Mouse (Mus musculus) adrenal gland, postnatal 25 days (tissue): ENCODE measurements around the gene Map3k5. TPM values are rescaled to one million over a fixed set of nuclear protein-coding genes. Genes with fewer than 3 reads are reported as not detected.

Source experiments
- DNase-seq: peaks from one replicate; pipeline ENCODE4 v3.0.0; 2021; ENCODE audit warnings: mixed read lengths
- total RNA-seq: library from RNA; stranded (reverse); gene quantifications from 2 replicates; pipeline ENCODE4 v1.2.3, GENCODE M21; 2021

Map3k5 gene
- total RNA-seq, 1 experiment from 2014 or later = 22.9 TPM

GRCm38 (mm10) chr10:20056859-20057644, 122.8 kb downstream of the Map3k5 start:
- DNase-seq = no peak

- DNase-seq = no peak
Measured at GRCm38 (mm10) chr10:20058031-20058430, 123.8 kb downstream of the Map3k5 start.

- no peak for DNase-seq
Measured at GRCm38 (mm10) chr10:20058841-20059240, 124.6 kb downstream of the Map3k5 start.

- no peak for DNase-seq
Measured at GRCm38 (mm10) chr10:20060320-20060970, 126.2 kb downstream of the Map3k5 start.

- DNase-seq = peak; percentile 35
Measured at GRCm38 (mm10) chr10:20064556-20065207, 130.4 kb downstream of the Map3k5 start.

GRCm38 (mm10) chr10:20066069-20066665, 131.9 kb downstream of the Map3k5 start:
- no peak for DNase-seq

- DNase-seq = no peak
Measured at GRCm38 (mm10) chr10:20069771-20070460, 135.6 kb downstream of the Map3k5 start.

GRCm38 (mm10) chr10:20070576-20071109, 136.4 kb downstream of the Map3k5 start:
- DNase-seq = no peak

- DNase-seq = no peak
Measured at GRCm38 (mm10) chr10:20071716-20072115, 137.4 kb downstream of the Map3k5 start.

GRCm38 (mm10) chr10:20073236-20073893, 139.1 kb downstream of the Map3k5 start:
- DNase-seq = peak; percentile 77

- DNase-seq = no peak
Measured at GRCm38 (mm10) chr10:20076541-20077469, 142.5 kb downstream of the Map3k5 start.

GRCm38 (mm10) chr10:20078350-20078749, 144.1 kb downstream of the Map3k5 start:
- DNase-seq = no peak

- no peak for DNase-seq
Measured at GRCm38 (mm10) chr10:20087841-20088240, 153.6 kb downstream of the Map3k5 start.

GRCm38 (mm10) chr10:20089026-20089425, 154.8 kb downstream of the Map3k5 start:
- DNase-seq = no peak

- no peak for DNase-seq
Measured at GRCm38 (mm10) chr10:20090171-20090570, 155.9 kb downstream of the Map3k5 start.

GRCm38 (mm10) chr10:20091416-20091815, 157.1 kb downstream of the Map3k5 start:
- DNase-seq = no peak

GRCm38 (mm10) chr10:20092371-20092770, 158.1 kb downstream of the Map3k5 start:
- DNase-seq = no peak

- DNase-seq = no peak
Measured at GRCm38 (mm10) chr10:20101456-20101855, 167.2 kb downstream of the Map3k5 start.

- peak; percentile 66 for DNase-seq
Measured at GRCm38 (mm10) chr10:20104271-20104931, 170.1 kb downstream of the Map3k5 start.

- no peak for DNase-seq
Measured at GRCm38 (mm10) chr10:20105575-20105974, 171.3 kb downstream of the Map3k5 start.
